Mouse (Mus musculus) cerebellum, adult 2 months (tissue): Measurements from ENCODE around the gene Six6.

Experiments used
- CTCF ChIP-seq: fragments of 200-500 bp; IDR thresholded peaks from 2 replicates; pipeline ENCODE4 v1.5.1; 2011; ENCODE audit warnings: low read depth, mild to moderate bottlenecking, control low read depth, low read length, moderate library complexity, borderline replicate concordance; ENCODE audit not compliant: insufficient read depth
- POLR2A ChIP-seq: fragments of 200-500 bp; IDR thresholded peaks from 2 replicates; pipeline ENCODE4 v1.6.1; 2011; ENCODE audit warnings: low read length, control low read depth, borderline replicate concordance; ENCODE audit not compliant: insufficient read depth

DNA sequence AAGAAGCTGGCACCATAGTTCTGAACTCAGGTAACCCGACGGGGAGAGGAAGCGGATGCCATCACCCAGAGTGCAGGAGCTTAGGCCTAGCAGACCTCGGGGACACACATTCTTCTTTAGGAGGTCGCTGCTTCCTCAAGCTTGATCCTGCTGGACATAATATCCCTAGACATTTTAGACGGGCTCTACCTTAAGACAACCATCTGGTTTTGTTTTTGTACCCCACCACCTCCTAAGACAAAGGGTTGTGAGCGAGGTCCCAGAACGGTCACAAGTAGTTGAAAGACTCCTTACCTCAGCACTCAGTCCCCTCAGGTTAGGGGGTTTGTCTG lies 6.3 kb downstream of the Six6 start:
- TF ChIP-seq CTCF (no peak), POLR2A (no peak)
